Mouse (Mus musculus) retina, embryonic 14.5 days (tissue): ENCODE data around the gene Rnf111.
"Not testable (repeated sequence)": the region's sequence is repeated elsewhere in the genome, so short reads cannot be mapped to it uniquely, and the experiment has no call there.

Experiments used
- DNase-seq: peaks from one replicate; pipeline ENCODE4 v3.0.0-alpha.2; 2015; ENCODE audit warnings: low spot score

Rnf111 gene

DNA sequence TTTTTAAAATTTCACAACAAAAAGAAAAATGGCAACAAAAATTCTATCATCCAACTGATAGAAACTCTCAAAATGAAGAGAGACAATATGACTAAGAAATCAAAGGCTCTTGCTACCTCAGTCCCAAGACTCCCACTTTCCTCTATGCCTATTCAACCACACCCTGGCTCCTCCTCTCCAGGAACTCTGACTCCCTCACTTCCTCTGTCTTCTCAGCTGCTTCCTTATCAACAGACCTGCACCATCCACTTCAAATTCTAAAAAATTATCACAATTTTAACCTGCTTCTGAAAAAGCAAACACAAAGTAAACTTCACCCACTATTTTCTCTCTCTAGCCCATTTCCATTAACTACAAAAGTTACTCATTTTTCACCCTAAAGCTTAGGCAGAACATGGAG is 6.5 kb downstream of the Rnf111 start:
- DNase-seq = no peak

DNA sequence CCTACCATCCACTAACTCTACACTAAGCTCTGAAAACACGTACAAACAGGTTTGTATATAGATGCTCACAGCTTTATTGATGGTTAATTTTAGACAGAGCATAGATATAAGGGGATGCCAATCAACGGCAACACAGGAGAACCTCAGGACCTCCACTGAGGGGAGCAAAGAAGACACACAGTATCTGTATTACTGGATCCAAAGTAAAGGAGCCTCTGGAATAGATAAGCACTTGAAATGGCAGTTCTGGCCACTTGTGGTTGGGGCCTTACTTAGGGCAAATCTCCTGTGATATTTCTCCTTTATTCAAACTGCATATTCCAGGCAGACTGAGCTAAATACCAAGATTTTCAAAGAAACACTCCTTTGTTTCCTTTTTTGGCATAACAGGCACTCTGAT is 10.5 kb downstream of the Rnf111 start:
- no peak for DNase-seq

DNA sequence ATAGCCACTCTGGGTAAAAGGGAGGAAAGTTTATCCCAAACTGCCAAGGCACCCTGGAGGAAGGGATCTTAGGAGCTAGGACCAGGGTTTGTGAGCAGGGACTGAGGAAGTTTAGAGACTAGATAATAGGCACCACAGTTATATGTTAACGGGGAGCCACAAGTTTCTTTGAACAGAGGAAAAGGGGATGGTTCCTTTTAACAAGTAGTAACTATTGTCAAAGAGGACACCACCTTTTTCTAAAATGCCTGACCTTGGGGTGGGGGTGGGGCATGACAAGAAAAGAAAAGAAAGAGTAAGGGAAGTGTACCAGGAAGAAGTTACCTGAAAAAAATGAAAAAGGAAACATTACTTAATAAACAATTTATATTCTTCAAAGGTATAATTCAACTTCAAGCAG is 12.3 kb downstream of the Rnf111 start:
- no peak for DNase-seq

DNA sequence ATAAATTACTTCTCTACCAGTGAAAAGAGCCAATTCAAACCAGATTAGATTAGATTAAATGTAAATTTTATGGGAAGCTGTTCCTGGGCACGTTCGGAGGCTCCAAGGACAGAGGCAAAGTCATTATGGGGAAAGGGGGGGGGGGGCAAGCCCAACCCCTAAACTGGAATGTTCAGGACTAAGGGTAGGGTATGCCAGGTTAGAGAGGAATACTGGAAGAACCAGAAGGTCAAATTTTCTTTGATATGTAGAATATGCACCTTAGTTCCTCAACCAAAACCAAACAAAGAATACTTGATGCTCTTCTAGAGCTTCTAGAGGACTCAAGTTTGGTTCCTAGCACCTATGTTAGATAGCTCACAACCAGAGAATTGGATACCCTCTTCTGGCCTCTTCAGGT is 16.1 kb downstream of the Rnf111 start:
- DNase-seq = no peak

GRCm38 (mm10) chr9:70485840-70486239 is 17.7 kb downstream of the Rnf111 start:
- DNase-seq = no peak

GRCm38 (mm10) chr9:70483495-70483894 is 20.0 kb downstream of the Rnf111 start:
- DNase-seq = no peak

DNA sequence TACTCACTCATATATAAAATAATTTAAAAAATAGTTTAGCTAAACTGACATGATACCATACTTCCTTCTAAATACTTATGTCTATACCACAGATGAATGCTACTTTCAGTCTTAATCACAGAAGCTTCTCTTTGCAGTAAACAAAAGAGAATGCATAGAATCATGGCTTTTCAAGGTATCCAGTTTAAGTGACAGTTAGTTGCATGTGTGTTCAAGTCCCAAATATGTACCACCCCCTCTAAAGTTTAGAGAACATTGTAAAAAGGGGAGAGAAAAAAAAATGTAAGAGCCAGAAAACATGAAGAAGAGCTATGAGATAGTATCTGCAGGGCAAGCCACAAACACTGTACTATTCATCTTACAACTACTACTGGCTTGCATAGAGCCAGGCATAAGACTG is 21.7 kb downstream of the Rnf111 start:
- DNase-seq = no peak

- DNase-seq = no peak
Measured at GRCm38 (mm10) chr9:70477229-70477628, 26.3 kb downstream of the Rnf111 start.

DNA sequence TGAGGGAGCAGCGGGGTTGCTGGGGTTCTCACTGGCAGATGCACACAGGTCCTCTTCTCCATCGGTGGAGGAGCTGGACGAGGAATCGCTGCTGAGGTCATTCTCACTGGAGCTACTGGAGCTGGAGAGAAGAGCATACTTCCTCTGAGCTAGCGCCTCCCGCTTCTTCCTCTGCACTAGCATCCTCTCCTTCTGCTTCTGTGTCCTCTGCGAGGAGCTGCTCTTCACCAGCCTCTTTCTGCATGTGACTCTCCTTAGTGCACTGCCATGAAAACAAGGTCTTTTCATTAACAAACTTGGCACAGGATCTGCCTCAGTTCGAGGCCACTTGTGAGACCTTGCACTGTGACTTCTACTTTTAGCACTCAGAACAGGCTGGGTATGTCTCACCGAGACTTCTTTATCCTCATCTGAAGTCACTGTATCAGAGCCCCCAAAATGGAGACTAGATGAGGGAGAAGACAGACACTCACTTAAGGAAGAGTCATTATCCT is 27.7 kb downstream of the Rnf111 start:
- no peak for DNase-seq

DNA sequence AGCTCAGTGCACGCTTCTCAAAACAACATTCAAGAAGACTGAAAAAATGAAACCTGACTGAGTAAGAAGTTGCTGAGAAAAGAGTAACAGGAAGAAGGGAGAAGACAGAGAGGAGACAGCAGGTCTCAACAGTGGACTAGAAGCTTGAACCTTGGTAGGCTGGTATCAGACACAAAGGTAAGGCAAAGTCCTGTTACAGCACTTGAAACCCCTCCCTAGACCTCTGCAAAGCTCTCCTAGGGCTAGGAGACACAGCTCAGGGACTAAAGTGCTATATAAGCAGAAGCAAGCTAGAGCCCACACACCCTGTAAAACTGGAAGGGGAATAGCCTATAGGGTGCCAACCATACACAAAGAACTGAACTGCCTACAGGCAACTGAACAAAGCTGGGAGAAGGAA is 30.1 kb downstream of the Rnf111 start:
- DNase-seq = no peak

GRCm38 (mm10) chr9:70463091-70463490 is 40.4 kb downstream of the Rnf111 start:
- not testable (repeated sequence) for DNase-seq

GRCm38 (mm10) chr9:70452371-70452770 is 51.2 kb downstream of the Rnf111 start:
- no peak for DNase-seq

DNA sequence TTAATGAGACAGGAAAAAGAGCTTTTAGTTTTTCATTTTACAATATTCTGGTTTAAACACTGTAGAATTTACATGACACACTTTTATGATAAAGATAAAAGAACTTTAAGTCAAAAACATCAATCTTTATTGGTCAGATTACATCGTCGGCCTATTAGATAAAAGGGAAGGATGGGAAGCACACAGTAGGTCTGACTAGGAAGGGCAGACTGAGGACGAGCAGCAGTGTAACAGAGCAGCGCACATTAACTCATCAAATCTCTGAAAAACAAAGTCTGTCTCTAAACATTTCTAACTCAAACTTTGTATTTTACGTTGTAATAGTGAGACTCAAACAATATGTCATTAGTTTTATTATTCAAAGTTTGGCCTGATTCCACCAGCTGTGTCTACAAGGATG is 54.5 kb downstream of the Rnf111 start:
- no peak for DNase-seq

GRCm38 (mm10) chr9:70439959-70440358 is 63.6 kb downstream of the Rnf111 start:
- DNase-seq = no peak

DNA sequence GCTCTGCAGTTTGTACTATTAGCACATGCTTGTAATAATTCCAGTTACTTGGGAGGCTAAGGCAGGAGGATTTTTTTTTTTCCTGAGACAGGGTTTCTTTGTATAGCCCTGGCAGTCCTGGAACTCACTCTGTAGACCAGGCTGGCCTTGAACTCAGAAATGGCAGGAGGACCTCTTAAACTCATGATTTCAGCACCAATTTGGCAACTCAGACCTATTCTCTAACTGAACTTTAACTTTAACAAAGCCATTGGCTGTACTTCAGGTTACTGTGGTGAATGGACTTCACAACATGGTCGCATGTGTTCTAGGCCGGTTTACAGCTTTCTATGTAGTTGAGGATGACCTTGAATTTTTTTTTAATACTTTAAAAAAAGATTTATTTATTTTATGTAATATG is 80.9 kb downstream of the Rnf111 start:
- DNase-seq = no peak

GRCm38 (mm10) chr9:70421257-70422056 is 82.1 kb downstream of the Rnf111 start, which contains the start of gene Ccnb2:
Ccnb2 (minus strand) TSS chr9:70421547.
- DNase-seq = peak; percentile 93

- peak; percentile 15 for DNase-seq
Measured at GRCm38 (mm10) chr9:70416412-70416811, 87.1 kb downstream of the Rnf111 start.

DNA sequence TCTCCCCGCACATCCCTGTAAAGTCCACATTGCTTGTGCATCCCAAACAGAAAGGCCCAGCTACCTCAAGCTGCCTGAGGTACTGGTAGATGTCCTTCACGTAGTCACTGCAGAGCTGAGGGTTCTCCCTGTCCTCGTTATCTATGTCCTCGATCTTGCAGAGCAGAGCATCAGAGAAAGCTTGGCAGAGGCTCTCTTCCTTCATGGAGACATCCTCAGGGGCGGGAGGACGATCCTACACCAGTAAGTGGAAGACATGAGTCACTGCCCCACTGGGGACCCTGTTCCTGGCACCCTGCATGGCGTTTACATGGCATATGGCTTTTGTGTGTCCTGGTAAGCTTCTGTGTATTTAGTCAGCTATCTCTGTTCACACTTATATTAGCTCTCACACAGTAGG is 90.5 kb downstream of the Rnf111 start:
- no peak for DNase-seq

DNA sequence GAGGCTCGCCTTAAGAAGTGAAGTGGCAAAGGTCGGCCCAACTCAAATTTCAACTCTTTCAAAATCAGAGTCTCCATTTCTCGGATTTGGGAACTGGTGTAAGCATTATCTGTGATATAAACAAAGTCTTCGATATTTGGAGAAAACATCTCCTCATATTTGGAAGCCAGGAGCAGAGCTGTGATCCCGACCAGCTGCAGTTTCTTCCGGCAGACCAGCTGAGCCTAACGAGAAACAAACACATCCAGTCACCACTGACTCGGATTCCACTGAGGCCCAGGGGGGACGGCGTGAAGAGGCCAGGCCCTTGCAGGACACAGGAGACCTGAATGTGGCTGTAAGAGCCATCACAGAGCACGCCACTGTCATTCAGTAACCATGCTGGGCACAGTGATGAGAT is 92.9 kb downstream of the Rnf111 start:
- DNase-seq = no peak

DNA sequence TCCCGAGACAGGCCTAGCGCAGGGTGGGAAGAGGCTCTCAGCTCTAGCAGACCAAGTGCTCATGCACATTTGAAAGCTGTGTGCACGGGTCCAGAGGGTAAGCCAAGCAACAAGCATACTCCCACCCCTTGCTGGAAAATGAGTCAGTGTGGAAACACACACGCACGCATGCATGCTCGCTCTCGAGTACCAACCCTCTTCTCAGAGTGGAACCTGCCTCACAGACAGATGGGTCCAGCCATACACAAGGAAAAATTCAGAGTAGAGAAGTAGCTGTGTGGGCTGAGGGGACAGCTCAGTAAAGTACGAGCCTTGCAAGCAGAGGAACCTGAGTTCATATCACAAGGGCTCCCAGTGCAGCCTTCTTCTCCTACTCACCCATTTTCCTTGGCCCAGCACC is 93.8 kb downstream of the Rnf111 start:
- DNase-seq = no peak

DNA sequence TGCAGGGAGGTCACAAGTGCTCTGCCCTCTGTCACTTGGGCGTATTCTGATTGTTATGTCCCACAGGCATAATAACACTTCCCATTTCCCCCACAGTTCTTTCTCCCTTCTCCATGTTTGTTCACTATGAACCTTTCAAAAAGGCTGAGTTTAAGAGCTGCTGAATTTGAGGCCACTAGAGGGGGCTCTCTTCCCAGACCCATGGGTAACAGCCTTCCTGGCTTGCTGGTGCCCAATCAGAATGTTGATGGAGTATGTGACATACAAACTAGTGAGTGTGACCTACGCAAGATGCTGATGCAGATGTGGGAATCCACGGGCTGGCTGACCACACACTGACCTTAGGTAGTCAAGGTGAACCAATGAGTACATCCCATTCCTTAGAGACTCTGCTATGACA is 94.7 kb downstream of the Rnf111 start:
- peak; percentile 59 for DNase-seq

GRCm38 (mm10) chr9:70406596-70406995 is 96.9 kb downstream of the Rnf111 start:
- no peak for DNase-seq

GRCm38 (mm10) chr9:70401937-70402539 is 101.5 kb downstream of the Rnf111 start:
- DNase-seq = no peak

DNA sequence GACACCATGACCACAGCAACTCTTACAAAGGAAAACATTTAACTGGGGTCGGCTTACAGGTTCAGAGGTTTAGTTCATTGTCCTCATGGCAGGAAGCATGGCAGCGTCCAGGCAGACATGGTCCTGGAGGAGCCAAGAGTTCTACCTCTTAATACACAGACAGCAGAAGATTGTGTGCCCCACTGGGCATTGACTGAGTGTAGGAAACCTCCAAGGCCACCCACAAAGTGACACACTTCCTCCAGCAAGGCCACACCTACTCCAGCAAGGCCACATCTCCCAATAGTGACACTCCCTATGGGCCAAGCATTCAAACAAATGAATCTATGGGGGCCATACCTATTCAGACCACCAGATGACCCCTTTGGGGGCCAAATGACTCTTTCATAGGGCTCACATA is 107.4 kb downstream of the Rnf111 start:
- no peak for DNase-seq
